Mouse (Mus musculus) lung, postnatal 14 days (tissue): ENCODE measurements around the gene Unc45b.
"Not testable (repeated sequence)": the region's sequence is repeated elsewhere in the genome, so short reads cannot be mapped to it uniquely, and the experiment has no call there.

Source experiments
- DNase-seq: peaks from one replicate; pipeline ENCODE4 v3.0.0; 2021

The Unc45b gene

DNA sequence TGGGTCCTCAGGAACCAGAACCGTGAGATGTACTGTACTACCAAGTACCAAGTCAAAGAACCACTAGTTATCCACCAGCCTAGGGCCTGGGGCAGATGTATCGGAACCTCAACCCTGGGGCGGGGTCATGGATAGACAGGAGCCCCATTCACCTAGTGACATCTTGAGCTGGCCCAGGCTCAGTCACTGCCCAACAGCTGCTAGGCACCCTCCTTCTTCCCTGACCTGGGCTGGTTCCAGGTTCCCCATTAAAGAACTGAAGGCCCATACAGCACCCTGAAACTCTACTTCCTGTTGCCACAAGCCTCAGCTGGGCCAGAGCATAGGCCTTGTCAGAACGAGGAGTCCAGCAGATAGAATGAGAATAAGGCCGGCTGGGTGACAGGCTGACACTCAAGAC lies 10.6 kb upstream of the Unc45b start:
- no peak for DNase-seq

DNA sequence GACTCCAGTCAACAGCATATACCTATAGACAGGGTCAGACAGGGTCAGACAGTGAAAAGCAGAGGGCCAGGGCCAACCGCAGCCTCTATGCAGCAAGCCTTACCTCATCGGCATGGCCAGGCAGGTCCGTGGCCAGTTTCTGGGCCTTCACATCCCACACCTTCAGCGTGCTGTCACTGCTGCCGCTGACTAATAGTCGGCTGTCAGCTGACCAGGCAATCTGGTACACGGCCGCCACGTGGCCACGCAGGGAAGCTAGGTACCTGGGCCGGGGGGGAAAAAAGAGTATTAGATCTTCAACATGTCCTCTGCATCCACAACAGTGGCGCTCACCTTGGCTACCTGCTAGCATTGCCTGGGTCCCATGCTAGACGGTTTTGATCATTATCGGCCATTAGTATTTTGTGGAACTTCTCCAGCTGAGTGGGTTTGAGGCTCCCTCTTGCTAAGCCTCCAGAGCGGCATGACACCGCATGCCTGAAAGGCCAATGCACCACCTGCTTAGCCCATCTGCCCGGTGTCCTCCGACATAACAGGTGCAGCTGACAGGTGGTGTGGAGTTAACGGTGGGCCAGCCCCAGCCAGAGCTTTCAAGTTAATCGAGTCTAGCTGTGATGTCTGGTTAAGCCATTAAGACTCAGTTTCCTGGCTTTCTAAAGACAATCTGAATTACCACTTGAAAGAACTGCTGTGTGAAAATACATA lies 8.6 kb upstream of the Unc45b start:
- DNase-seq: no peak

DNA sequence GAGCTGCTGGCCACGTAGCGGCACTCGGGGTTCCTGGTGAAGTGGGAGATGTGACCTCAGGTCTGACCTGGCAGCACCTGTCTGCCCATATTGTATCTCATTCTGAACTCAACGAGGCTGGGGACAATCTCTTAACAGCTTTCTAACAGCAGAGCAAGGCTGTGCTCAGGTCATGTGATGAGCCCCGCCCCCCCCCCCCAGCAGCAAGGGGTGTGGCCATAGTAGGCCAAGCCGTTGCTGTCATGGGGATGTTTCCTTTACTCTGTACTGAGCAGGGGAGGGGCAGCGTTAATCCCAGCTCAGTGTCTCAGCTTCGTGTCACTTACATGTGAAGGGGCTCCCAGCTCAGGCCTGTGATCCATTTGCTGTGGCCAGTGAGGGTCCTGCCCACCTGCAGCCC lies 5.4 kb upstream of the Unc45b start:
- no peak for DNase-seq

DNA sequence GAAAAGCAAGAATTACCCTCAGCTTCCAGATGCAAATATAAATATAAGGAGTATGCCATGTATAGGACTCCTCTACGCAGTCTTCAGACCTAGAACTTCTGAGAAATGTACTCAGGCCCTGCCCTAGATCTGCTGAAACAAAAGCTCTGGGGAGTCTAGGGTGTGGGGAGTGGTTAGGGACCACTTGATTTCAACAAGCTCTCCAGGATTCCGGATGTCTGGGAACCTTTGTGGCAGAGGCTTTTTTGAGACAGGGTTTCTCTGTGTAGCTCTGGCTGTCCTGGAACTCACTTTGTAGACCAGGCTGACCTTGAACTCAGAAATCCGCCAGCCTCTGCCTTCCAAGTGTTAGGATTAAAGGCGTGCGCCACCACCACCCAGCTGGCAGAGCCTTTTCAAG lies 4.5 kb upstream of the Unc45b start:
- no peak for DNase-seq

DNA sequence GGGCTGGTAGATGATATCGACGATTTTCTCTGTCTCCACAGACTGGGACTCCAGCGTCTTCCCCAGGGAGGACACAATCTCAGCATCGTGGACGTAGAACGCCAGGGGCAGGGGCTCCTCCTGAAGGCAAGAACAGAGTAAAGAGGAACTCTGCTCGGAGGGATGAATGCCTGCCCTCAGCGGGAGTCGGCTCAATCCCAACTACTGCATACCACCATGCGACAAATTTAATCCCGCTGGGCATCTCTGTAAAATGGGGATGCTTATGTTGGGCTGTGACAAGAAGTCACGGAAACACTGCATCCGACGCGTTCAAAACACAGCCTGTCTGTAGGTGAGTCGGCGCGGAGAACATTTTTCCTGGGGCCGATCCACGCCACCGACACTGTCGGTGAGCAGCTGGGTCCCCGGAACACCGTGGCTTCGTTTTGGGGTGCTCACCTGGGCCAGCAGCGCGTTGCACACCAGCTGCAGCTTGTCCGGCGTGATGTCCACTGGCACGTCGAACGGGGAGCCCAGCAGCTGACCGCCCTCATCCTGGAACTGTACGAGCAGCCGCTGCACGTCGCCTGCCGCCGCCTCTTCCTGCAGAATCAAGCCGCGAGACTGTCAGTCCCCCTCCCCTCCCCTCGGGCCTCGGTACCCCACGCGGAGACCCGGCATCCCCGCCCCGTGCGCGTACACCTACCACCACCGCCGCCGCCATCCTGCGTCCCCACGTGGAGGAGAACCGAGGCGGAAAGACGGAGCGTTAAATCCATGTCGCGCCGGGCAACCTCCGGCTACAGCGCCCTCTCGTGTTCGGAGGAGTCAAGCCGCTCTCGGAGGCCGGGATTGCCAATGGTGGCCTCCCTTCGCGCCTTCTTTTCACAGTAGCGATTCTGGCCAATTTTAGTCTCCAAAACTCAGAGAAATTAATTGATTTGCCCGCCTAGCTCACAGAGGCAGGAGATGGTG lies 2.4 kb upstream of the Unc45b start, which contains the start of gene Nle1:
Nle1 (minus strand) TSS at position 761 of the 957 bp plus-strand sequence.
- peak; percentile 95 for DNase-seq

DNA sequence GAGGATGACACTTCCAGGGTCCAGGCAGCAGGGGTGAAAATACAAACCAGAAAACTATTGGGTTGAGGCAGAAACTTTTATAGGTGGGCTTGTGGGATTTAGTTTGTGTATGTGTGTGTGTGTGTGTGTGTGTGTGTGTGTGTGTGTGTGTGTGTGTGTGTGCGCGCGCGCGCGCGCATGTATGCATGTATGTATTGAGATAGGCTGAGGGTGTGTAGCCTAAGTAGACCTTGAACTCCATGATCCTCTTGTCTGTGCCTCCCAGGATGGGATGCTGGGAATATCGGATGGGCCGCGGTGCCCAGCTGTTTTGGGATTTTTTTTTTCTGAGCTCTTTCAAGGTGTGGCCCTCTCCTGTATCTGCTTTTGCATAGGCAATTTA lies 1.8 kb upstream of the Unc45b start:
- no peak for DNase-seq

DNA sequence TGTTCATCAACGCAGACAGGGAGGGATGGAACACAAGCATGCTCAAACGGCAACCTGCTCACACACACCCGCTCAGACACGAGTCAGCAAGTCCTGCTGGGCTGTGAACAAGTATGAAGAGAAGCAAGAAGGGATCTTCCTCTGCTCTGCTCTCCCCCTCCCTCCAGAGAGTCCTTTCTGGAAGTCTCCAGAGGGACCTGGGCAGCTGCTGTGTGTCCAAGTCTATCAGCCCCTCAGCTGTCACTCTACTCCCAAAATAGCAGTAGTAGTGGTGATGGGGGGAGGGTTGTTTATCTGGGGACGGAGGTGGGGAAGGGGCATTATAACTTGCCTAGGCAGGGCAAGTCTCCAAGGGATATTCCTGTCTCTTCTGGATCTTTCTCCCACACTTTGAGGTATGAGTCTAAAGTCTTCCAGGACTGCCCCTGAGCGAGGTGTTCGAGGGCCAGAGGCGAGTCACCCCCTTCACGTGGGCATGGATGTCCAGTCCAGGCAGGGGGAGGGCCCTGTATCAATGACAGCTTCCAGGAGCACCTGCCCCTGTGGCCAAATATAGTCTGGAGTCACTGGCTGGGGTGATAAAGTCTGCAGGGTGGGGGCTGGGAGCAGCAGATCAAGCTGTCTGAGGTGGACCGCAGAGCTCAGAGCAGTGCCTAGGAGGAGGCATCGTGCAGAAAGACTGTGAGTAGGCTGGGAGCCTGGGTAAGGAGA lies 484 bp downstream of the Unc45b start:
- no peak for DNase-seq

DNA sequence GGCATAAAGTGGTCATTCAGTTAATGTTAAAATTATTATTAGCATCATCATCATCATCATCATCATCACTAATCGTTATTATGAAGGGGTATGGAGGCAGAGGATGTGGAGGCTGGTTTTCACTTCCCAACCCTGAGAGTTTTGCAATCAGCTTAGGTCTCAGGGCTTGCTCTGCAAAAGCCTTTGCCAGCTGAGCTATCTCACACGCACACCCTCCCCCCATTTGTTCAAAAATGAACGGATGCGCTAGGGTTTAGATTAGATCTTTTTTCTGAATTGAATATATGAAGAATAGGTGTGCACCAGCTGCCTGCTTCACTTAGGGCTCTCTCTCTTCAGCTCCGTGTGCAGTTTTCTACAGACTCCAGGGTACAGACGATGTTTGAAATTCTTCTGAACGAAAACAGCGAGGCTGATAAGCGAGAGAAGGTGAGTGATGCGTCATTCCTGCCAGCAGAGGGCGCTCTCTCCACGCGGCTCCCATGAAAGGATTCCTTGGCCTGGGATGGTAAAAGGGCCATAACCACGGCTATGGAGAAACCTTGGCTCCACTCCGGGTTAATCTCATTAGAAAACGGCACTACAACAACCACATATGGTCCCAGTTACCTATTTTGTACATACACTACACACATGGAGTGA lies 4.5 kb downstream of the Unc45b start:
- DNase-seq: peak; percentile 88

DNA sequence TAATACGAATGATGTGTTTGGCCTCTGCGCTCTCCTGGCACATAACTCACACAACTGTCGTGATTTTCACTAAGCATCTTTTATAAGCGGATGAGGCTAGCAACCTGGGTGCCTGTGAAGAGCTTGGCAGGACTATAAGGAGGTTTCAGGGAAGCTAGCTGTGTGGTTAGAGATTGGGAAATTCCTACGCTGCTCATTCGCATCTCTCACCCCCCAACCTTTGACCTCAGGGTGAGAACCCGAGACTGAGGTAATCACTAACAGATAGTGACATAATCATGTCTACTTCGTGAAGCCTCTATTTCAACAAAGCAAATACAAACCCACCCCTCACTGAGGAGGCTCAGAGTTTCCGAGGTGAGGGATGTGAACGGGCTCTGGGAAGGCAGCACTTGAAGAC lies 10.4 kb downstream of the Unc45b start:
- DNase-seq: no peak

DNA sequence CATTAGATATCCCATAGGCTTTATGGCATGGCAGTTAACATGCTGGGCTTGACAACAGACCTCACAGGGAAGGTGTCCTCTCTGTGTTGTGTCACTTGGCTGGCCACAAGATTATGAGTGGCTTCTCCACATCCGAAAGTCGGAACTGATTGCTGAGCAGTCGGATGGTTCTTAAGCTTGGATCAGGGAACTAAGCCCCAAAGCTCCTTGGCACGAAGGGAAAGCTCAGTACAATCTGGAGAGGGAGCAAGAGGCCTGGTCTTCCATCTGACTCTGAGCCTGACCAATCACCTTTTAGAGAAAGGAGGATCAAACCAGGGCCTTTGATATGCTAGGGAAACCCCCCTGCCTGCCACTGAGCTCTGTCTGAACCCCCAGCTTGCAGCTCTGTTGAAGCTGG lies 11.3 kb downstream of the Unc45b start:
- no peak for DNase-seq

DNA sequence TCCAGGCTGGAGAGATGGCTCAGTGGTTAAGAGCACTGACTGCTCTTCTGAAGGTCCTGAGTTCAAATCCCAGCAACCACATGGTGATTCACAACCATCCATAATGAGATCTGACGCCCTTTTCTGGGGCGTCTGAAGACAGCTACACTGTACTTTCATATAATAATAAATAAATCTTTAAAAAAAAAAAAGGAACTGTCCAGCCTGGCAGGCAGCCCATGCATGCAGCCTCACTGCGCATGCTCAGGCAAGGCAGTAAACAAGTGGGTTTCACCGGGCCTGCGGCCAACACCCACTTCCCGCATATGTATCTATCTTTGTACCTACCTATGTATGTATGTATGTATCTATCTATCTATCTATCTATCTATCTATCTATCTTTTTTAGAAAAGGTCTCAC lies 13.6 kb downstream of the Unc45b start:
- not testable (repeated sequence) for DNase-seq

DNA sequence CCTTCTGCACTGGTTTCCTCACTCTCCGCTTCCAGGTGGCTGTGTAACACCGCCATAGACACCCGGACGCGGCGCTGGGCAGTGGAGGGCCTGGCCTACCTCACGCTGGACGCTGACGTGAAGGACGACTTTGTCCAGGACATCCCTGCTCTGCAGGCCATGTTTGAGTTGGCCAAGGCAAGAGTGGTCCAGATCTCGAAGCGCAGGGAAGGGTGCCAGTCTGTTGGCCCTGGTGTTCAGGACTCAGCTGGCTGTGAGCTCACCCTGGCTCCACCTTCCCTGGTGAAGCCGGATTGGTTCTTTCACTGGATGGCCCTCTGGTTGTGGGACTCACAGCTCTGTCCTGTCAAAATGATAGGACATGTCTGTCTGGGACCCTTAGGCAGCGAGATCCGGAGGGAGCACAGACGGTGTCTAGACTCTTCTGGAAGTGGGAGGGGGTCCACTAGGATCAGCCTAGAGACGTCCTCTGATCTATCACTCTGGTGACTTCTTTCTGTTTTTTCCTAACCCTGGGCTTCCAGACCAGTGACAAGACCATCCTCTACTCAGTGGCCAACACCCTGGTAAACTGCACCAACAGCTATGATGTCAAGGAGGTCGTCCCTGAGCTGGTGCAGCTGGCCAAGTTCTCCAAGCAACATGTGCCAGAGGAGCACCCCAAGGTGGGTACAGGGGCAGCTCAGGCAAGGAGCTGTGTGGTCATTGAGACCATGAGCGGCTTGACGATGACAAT lies 18.7 kb downstream of the Unc45b start:
- DNase-seq: no peak

DNA sequence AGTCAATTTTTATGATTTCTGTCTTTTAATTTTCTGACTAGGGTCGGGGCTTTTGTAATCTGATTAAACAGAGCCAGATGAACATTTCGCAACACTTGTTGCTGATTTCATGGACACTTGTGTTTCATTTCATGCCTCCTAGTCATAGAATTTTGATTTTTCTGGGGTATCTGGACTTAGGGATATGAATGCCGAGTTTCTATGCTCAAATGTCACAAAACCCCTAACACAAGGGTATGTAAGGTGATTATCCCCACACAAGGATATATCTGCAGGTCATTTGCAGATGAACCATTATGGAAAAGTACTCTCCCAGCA lies 19.2 kb downstream of the Unc45b start:
- DNase-seq: no peak

DNA sequence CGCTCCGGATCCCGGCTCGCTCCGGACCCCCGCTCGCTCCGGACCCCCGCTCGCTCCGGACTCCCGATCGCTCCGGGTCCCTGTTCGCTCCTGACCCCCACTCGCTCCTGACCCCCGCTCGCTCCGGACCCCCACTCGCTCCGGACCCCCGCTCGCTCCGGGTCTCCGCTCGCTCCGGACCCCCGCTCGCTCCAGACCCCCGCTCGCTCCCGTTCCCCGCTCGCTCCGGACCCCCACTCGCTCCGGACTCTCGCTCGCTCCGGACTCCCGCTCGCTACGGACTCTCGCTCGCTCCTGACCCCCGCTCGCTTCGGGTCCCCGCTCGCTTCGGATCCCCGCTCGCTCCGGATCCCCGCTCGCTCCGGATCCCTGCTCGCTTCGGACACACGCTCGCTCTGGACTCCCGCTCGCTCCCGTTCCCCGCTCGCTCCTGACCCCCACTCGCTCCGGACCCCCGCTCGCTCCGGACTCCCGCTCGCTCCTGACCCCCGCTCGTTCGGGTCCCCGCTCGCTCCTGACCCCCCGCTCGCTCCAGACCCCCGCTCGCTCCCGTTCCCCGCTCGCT lies 20.1 kb downstream of the Unc45b start:
- not testable (repeated sequence) for DNase-seq

DNA sequence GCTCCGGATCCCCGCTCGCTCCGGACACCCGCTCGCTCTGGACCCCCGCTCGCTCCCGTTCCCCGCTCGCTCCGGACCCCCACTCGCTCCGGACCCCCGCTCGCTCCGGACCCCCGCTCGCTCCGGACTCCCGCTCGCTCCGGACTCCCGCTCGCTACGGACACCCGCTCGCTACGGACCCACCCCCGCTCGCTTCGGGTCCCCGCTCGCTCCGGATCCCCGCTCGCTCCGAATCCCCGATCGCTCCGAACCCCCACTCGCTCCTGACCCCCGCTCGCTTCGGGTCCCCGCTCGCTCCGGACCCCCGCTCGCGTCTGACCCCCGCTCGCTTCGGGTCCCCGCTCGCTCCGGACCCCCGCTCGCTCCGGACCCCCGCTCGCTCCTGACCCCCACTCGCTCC lies 20.8 kb downstream of the Unc45b start:
- DNase-seq: not testable (repeated sequence)

DNA sequence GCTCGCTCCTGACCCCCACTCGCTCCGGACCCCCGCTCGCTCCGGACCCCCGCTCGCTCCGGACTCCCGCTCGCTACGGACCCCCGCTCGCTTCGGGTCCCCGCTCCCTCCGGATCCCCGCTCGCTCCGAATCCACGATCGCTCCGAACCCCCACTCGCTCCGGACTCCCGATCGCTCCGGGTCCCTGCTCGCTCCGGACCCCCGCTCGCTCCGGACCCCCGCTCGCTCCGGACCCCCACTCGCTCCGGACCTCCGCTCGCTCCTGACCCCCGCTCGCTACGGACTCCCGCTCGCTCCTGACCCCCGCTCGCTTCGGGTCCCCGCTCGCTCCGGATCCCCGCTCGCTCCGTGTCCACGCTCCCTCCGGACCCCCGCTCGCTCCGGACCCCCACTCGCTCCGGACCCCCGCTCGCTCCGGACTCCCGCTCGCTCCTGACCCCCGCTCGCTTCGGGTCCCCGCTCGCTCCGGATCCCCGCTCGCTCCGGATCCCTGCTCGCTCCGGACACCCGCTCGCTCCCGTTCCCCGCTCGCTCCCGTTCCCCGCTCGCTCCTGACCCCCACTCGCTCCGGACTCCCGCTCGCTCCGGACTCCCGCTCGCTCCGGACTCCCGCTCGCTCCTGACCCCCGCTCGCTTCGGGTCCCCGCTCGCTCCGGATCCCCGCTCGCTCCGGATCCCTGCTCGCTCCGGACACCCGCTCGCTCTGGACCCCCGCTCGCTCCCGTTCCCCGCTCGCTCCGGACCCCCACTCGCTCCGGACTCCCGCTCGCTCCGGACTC lies 21.5 kb downstream of the Unc45b start:
- DNase-seq: not testable (repeated sequence)

DNA sequence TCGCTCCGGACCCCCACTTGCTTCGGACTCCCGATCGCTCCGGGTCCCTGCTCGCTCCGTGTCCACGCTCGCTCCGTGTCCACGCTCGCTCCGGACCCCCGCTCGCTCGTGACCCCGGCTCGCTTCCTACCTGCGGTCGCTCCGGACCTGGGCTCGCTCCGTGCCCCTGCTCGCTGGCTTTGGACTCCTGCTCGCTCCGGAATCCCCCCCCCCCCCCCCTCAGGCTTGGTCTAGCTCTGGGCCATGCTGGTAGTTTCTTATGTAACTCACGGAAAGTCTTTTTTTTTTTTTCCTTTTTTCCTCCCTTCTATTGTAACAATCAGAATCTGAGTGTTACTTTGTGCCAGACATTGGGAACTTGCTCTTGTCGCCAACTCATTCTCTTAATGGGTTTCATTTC lies 22.8 kb downstream of the Unc45b start:
- no peak for DNase-seq

DNA sequence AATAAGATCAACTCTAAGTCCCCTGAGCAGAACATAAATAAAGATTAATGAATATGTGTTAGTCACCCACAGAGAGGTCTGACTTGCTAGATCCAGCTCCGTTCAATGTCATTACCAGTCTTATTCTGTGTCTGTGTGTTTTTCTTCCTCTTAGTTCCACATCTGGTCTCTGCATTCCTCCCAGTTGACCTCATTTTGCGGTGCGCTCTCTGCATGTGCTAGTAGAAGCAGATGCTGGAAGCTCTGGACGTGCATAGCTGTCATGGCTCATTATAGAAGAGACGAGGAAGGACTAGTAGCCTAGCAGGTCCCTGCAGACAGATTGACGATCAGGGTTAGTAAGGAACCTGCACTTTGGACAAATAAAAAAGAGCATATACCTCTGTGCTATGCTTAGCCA lies 33.0 kb downstream of the Unc45b start:
- no peak for DNase-seq

DNA sequence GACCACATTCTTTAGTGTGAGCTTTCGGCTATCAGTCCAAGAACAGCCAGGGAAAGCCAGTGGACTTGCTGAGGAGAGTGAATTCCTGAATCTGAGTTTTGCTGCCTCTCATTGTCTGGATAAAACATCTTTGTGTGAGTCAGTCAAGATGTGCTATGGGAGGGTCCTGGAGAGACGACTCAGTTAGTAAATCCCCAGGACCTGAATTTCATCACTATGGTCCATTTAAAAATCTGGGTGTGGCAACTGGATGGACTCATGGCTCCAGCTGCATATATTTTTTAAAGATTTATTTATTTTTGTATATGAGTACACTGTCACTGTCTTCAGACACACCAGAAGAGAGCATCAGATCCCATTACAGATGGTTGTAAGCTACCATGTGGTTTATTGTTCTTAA lies 35.3 kb downstream of the Unc45b start:
- DNase-seq: no peak

DNA sequence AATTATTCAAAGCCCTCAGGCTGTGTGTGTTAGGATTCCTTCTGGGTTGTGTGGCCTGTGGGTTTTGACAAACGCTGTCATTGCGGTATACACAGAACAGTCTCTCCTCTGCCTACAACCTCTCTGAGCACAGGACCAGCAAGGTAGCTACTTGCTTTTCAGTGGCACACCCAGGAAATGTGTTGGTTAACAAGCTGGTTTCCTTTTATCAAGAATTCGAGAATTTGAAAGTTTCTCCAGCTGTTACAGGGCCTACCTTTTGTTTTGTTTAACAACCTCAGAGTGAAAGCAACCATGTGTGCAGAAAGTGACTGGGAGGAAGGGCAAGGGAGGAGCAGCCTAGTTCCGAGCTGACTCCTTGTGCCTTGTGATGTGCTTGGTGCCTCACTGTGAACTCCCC lies 37.1 kb downstream of the Unc45b start:
- DNase-seq: no peak

DNA sequence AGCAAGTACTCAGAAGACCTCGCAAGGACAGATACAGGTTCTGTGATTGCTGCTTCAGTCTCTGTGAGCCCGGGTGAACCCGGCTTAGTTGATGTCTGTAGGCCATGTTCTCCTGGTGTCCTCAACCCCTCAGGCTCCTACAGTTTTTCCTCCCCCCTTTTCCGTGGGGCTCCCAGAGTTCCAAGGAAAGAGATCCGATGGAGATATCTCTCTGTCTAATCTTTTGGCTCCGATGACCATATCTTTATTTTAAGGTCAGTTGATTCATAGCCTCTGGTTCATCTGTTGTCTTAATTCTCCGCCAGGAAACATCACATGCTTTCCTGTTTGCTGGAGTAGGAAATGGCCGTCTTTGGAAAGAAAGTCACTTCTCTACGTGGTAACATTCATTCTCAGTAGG lies 38.7 kb downstream of the Unc45b start:
- DNase-seq: peak; percentile 21
